In the genomic region with DNA sequence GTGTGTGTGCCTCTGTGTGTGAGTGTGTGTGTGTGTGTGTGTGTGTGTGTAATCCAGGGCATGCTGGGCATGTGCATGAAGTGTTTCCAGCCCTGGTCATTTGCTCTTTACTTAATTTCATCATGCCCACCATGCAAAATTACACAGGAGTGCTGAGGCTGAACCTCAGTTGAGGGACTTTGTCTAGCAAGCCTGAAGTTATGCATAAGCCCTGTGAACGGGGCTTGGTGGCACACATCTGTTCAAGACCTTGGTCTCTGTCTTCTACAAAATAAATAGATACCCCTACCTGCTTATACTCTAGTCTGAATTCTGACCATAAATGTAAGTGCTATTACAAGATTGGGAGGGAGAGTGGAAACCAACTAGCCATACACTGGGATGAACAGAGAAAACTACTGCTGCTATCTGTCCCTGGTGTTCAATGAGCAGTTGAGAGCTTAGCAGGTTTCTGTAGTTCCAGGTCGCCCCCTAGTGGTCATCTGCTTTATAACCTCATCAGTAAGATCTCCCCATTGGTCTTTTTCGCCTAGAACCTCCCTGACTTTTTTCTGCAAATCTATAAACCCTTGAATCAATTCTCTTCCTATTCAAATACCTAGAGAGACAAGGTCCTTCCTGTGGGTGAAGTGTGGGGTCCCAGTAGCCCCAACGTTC, we compare ENCODE assay signal across 8 mouse cellular contexts. TPM values are rescaled to one million over a fixed set of nuclear protein-coding genes. Genes with fewer than 3 reads are reported as not detected.
DNase-seq lines count a peak whose midpoint lies in the region; ATAC-seq lines count a peak whose summit lies in the region.

No protein-coding gene starts in this region.

- H3K27ac ChIP-seq in hindbrain, embryonic 15.5 days (replicated peaks) = no peak overlapping the region

- no peak overlapping the region for H3K9ac ChIP-seq in hindbrain, embryonic 15.5 days

- H3K4me2 ChIP-seq in hindbrain, embryonic 15.5 days = no peak overlapping the region

- ATAC-seq in hindbrain, embryonic 15.5 days (ENCODE audit: low FRiP score, low read depth) = peak; percentile 74; the same call in 1 of the 2 replicates

- no peaks in the 10 kb centered on the region for H3K9me3 ChIP-seq in hindbrain, embryonic 15.5 days

- 29% methylated on average over 4 of the region's 4 CpGs for WGBS in hindbrain, embryonic 15.5 days

- H3K4me1 ChIP-seq in hindbrain, embryonic 15.5 days (replicated peaks) = no peaks in the 10 kb centered on the region

- no peaks in the 10 kb centered on the region for H3K36me3 ChIP-seq in hindbrain, embryonic 15.5 days

- no peaks in the 10 kb centered on the region for H3K27me3 ChIP-seq in hindbrain, embryonic 15.5 days

- no peak overlapping the region for H3K4me3 ChIP-seq in hindbrain, embryonic 15.5 days

- DNase-seq in R1 (ENCODE audit: low read depth, low spot score) = peak; percentile 87
- peak; percentile 92 for DNase-seq in cerebellum, adult 9-10 months
- DNase-seq in frontal cortex, postnatal 10 days (ENCODE audit: low spot score in 2 of 2) = peak; percentile 53 to 75
- peak; percentile 81 to 93 for DNase-seq in layer of hippocampus, postnatal 14 days (ENCODE audit: low spot score in 2 of 2)
- peak; percentile 82 for DNase-seq in lung, postnatal 25 days (ENCODE audit: low spot score)
- DNase-seq in right cerebral cortex, adult 2 months (ENCODE audit: low spot score in 2 of 2) = peak; percentile 90 to 92
- peak; percentile 80 for DNase-seq in urinary bladder, postnatal 25 days (ENCODE audit: low spot score)

RNA-seq across cellular contexts. Expression of gene Ncl, which starts 19.9 kb away (rescaled TPM):
- polyA plus RNA-seq in hindbrain, embryonic 15.5 days (2015; fragmentation: Nextera tagmentation; extraction: Ambion mirVana) = 202 and 210 TPM in 2 replicates
- 100 to 1,000 TPM; 156 to 157 TPM for total RNA-seq in layer of hippocampus, postnatal 14 days (2021)

RNA-seq across cellular contexts. Expression of gene B3gnt7, which starts 36.7 kb away (rescaled TPM):
- 6.9 and 8.7 TPM in 2 replicates for polyA plus RNA-seq in hindbrain, embryonic 15.5 days (2015; fragmentation: Nextera tagmentation; extraction: Ambion mirVana)
- 1 to 10 TPM; 2.4 to 2.6 TPM for total RNA-seq in layer of hippocampus, postnatal 14 days (2021)
